Mouse (Mus musculus): Measurements from ENCODE around the gene Vps51.

Gene Vps51

DNA sequence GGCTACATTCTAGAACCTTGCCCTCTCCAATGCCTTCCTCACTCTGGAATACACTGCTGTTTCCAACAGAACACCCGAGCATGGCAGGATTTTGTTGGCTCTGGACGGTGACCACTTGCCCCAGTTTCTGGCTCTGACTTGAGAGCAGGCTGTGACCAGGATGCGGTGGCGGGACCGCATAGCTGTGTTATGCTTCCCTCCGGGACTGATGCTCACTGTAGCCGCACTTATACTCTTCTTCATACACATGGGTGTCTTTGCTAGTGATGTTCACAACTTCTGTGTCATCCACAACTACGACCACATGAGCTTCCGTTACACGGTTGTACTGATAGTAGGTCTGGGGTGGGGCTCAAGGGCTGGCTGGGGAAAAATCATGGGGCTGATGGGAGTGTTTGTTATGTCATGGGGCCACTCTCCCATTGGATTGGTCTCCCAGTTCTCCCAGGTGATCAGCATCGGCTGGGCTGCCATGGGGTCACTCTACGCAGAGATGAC is 3.0 kb upstream of the Vps51 start, which contains the start of gene Tmem262:
Tmem262 (plus strand) TSS at position 51 of the 498 bp plus-strand sequence.
- DNase-seq (ENCODE audit: low spot score in 2 of 2), result no peak

DNA sequence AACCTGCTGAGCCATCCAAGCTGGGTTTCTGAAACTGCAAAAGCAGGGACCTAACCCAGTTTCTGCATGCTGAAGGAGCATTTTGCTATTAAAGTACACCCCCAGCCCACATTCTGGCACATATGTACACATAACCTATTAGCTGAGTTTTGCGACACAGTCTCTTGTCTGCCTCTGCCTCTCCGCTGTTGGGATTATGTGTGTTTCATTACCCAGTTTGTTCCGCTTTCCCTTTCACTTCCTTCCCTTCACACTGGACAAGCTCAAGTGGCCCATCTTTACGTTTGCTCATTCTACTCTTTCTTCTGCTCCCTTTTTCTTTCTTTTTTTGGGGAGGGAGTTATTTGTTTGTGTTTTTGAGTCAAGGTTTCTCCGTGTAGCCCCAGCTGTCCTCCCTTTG is 3.1 kb downstream of the Vps51 start:
- DNase-seq (ENCODE audit: low spot score in 2 of 2), result no peak

DNA sequence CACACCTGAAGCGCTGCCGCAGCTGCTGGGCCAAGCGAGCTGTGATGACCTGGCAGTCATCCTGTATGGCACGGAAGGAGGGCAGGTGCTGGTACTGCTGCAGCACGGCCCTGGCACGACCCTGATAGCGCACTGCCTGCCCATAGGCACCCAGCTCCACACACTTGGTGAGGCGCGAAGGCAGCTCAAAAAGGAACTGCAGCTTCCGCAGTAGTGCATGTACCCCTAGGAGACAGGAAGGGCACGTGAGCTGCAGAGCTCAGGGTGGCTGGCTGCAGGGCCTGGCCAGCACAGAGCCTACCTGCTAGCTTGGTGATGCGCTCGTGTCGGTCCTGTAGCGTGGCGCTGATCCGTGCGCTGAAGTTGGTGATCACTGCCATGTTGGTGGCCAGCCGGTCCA is 5.8 kb downstream of the Vps51 start:
- no peak for DNase-seq (ENCODE audit: low spot score in 2 of 2)

DNA sequence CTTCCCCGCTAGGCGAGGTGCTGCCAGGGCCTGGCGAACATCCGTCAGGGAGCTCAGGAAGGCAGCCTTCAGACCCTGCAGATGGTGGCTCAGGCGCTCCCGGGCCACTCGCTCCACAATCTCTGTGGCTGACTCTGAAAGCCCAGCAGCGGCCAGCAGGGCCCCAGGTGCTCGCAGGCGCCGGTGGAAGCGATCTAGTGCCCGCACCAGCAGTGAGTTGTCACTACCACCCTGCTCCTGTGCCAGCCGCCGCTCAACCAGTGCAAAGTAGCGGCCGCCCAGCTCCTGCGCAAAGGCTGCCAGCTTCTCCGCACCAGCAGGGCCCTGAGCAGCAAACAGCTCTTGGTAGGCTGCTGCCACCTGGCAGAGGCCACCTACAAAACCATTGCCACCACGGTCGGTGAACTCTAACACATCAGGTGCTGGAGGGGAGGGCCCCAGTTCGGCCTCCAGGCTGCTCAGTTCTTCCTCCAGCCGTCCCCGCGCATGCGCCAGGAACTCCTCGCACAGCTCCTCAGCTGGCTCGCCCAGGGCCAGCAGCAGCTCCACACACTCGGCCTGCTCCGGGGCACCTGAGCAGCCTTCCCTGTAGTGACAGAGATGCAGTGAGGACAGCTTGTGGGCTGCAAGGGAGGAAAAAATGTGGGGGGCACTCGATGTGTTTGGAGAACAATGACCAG is 6.3 kb downstream of the Vps51 start:
- DNase-seq (ENCODE audit: low spot score in 2 of 2), result no peak

DNA sequence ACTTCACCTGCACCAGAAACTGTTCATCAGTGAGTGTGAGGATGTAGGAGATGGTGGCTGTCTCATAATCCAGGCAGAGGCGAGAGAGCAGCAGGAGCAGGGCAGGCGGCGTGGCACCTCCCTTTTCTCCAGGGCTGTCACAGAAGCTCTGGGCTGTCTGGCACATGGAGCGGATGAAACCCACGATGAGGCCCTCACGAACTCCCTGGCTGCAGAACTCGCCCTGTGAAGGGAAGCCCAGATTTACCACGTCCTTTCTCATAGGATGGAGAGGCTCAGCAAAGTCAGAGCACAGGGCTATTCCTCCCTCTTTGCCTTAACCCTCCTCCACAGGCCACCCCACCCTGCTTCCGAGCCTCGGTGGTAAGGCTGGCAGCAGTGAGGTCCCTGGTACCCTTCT is 7.2 kb downstream of the Vps51 start:
- no peak for DNase-seq (ENCODE audit: low spot score in 2 of 2)

DNA sequence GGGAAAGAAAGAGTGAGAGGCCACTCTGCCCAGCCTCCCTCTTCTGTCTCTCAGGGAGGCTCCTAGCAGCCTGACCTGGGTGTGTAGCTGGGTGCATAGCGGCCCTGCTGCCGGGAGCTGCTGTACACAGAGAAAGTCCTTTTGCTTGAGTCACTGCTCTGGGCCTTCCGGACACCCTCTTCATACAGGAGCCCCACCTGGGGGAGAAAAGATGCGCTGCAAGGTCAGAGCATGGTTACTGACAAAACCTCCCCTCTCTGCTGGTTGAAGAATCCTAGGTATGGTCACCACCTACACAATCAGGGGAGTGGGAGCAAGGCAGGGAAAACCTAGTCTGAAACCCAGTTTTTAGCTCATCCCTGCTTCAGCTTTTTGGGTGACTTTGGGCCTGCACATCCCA is 8.1 kb downstream of the Vps51 start:
- no peak for DNase-seq (ENCODE audit: low spot score in 2 of 2)

DNA sequence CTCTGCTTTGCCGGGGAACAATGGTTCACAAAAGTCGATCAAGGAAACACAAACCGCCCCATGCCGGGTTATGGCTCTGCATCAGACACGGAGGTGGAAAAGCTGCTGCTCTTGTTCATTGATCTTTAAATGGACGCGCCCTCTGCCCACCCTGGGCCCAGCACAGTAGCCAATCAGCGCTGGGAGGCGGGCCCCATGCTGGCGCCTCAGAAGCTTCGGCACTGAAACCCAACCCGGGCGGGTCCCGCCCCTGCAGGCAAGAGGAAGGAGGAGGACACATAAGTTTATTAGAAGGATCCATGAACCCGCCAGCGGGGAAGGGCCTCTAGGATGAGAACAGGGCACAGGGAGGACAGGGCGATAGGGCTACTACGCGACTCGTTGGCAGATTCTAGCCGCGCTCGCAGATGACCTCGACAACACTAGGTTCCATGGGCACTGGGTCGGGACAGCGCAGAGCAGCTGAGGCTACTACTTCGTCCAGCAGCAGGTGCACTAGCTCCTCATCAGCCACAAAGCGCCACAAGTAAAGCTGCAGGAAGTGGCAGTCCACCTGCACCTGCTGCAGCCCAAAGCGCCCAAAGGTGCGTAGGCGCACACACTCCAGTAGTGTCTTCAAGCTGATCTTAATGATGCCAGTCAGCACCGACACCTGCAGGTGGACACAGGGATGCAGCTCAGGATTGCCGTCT is 9.2 kb downstream of the Vps51 start, which contains the start of gene Tm7sf2:
Tm7sf2 (minus strand) TSS at position 650 of the 692 bp plus-strand sequence.
- DNase-seq (ENCODE audit: low spot score in 2 of 2), result peak; percentile 88 to 90

DNA sequence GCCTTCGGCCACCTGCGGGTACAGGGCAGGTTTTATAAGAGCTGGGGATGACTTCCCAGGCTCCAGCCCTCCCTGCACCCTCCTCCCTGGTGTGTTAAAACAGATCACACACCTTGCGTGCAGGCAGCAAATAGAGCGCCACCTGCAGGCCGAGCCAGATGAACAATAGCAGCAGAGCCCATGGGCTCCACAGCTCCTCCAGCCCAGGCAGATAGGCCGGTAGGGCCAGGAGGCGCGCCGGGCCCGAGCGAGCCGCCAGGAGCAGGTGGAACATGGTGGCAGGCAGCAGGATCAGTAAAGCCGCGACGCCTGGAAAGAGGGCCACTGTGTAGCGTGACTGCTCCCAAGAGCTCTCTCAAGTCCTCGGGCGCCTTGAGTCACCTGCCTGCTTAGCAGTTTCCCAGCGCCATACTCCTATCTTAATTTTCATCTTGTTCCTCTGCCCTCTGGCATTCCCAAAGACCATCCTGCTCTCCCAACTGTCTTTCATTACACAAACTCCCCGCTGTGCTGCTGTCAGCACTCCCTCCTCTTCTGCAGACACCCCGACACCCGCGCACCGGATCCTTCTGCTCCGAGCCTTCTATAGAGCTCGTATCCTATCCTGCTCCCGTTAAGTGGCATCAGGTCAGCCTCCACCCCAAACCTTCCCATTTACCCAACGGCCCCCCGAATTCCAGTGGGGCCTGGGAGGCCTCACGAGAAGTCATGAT is 9.9 kb downstream of the Vps51 start:
- peak; percentile 73 to 83 for DNase-seq (ENCODE audit: low spot score in 2 of 2)

DNA sequence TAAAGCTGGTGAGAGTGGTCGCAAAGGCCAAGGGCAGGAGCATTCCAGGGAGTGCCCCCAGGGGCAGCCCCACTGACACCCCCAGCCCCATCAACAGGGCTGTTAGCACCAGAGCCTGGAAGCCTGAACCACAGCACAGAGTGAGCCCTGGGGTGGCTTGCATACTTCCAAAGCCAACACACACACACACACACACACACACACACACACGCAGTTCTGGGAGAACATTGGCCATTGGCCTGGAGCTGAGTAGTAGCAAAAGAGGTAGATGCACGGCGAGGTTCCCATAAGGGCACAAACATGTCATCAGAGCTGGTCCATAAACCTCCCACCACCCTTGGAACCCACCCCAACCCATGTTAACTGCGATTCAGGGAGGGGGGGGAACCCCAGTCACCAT is 10.5 kb downstream of the Vps51 start:
- no peak for DNase-seq (ENCODE audit: low spot score in 2 of 2)

DNA sequence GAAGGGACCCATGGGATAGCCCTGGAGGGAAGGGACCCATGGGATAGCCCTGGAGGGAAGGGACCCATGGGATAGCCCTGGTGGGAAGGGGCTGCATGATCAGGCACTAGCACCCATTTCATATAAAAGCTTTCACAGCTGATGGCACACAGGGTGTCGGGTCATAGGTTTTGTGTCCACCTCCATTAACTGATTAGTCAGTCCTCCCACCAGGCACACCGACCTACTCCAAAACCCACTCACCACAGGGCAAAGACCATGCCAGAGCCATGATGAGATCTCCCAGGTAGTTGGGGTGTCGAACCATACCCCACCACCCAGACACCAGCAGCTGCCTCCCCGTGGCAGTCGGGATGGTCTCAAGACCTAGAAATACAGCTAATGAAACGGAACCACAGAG is 13.9 kb downstream of the Vps51 start:
- DNase-seq (ENCODE audit: low spot score in 2 of 2), result no peak

DNA sequence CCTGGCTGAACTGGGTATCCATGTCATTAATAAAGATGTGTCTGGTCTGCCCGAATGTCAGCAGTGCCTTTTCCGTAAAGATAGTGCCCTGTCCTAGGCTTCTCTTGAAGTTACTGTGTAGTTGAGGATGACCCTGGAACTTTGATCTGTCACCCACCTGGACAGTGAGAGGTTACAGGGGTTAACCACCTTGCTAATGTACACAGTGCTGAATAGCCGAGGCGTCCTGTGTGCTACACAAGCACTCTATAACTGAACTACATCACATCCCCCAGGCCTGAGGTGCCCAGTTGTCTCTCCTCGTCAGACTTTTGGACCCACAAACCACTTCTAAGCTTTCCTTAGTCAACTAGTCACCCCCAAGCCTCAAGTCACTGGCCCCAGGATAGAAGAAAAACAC is 14.6 kb downstream of the Vps51 start:
- no peak for DNase-seq (ENCODE audit: low spot score in 2 of 2)

DNA sequence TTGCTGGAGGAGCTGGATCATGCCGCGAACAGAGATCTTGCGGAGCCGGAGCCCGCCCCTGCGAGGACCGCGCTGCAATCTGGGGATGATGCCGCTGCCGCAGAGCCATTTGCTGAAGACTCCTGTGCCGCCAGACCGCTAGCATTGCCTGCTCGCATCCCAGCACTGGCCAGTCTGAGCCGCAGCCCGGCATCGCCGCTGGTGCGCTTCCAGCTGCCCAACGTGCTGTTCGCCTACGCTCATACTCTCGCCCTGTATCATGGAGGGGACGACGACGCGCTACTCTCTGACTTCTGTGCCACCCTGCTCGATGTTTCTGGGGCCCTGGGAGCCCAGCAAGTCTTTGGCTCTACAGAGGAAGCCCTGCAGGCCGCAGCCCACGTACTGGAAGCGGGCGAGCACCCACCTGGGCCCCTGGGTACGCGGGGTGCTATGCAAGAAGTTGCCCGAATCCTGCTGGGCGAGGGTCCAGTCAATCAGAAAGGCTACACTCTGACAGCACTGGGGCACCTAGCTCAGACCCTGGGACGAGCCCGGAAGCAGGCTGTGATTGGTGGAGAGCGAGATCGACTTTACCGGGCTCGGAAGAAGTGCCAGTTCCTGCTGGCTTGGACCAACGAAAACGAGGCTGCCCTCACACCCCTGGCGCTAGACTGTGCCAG is 15.3 kb downstream of the Vps51 start:
- DNase-seq (ENCODE audit: low spot score in 2 of 2), result peak in 1 of 2 experiments; percentile 53

DNA sequence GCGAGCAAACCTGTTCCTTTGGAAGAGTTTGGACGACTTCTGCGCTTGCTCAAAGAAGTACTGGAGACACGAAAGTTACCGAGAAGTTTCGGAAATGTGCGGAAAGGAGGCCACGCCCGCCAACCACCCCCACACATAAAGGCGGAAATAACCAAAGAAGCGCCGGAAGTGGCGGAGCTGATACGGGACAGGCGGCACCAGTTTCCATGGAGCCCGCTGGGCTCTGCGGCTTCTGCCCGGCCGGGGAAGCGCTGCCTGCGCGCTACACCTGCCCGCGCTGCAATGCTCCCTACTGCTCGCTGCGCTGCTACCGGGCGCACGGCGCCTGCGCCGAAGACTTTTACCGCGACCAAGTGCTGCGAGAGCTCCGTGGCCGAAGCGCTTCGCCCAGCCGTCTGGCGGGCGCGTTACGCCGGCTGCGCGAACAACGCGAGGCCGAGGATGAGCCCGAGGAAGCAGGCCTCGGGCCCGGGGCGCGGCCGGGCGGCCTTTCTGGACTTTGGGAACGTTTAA is 16.0 kb downstream of the Vps51 start, which contains the start of gene Znhit2:
Znhit2 (plus strand) TSS at position 172 of the 513 bp plus-strand sequence.
- peak; percentile 91 to 93 for DNase-seq (ENCODE audit: low spot score in 2 of 2)

DNA sequence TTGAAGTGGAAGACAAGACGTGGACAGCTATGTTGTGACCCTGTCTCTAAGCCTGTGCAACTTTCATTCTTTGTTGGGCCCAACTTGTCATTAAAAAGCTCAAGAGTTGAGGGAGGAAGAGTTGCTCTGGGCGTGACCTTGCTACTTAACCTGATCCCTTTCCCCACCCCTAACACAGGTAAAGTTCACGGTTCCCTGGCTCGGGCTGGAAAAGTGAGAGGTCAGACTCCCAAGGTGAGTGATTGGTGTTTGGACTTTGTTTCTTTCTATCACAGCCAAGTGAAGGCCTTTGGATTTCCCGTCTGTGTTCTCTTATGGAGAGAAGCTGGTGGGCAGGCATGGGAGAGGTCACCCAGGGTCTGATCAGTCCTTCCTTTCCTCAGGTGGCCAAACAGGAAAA is 18.1 kb downstream of the Vps51 start:
- no peak for DNase-seq (ENCODE audit: low spot score in 2 of 2)

DNA sequence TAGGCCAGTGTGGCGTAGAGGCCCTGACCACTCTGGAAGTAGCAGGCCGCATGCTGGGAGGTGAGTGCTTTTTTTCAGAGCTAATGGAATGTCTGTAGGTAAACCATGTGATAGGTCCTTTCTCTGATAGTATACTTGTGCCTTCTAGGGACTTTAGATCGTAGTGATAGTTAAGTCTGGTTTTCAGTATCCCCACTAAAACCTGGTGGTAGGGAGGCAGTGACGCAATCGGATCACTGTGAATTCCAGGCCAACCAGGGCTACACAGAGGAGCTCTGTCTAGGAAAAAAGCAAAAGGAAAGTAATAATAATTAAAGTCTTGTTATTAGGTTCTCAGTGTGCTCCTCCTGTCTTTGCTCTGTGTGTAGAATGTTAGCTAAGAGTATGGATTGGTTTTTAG is 18.5 kb downstream of the Vps51 start:
- DNase-seq (ENCODE audit: low spot score in 2 of 2), result no peak

DNA sequence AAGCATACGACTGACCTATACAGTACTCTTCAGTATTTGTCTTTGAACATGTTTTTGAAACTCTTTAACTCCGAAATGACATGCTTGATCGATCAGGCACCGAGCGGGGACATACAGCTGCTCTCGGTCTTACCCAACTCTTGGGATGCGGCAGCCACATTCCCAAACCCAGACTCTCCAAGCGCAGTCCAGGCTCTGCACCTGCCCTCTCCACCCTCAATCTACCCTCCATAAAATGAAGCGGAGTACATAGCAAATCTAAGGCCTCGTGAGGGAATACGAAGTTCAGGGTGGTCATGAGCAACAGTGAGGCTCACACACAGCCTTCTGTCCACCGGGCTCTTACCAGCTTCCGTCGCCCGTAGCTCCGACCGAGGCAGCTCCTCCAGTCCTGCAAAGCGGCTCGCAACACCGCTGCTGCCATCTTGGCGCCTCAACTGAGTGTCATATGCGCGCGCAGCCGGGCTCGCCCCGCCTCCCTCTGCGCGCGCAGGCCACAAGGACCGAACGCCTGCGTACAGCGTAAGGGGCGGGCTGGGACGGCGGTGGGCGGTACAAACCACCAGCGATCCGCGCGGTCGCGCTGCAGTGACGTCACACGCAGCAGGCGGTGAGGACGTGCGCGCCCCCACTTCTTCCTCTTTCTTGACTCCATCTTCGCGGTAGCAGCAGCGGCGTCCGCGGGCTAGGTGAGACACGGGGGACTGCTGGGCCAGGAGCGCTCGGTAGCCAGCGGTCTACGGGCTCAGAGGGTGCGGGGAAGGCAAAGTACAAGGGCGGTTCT is 19.5 kb downstream of the Vps51 start, which contains the start of the genes Mrpl49 and Fau:
Mrpl49 (minus strand) TSS at position 473 of the 784 bp plus-strand sequence.
Fau (plus strand) TSS at position 532 of the 784 bp plus-strand sequence.
- DNase-seq (ENCODE audit: low spot score in 2 of 2), result peak; percentile 98 to 99

DNA sequence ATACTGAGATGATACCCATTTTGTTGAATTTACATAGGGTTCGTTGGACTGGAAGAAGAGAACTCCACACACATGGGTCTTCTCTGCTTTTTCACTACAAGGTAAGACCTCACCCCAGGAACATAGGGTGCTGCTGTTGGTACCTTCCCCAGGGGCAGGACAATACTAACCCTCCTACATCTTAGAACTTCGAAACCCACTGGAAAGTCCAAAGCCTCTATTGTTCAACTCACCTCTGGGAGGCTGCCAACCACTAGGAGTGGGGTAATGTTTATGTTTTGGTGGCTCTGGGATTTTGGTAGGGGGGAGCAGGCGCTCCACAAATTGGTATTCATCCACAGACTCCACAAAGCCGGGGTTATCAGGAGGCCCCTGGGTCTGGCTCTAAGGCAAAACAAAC is 20.3 kb downstream of the Vps51 start:
- DNase-seq (ENCODE audit: low spot score in 2 of 2), result no peak

DNA sequence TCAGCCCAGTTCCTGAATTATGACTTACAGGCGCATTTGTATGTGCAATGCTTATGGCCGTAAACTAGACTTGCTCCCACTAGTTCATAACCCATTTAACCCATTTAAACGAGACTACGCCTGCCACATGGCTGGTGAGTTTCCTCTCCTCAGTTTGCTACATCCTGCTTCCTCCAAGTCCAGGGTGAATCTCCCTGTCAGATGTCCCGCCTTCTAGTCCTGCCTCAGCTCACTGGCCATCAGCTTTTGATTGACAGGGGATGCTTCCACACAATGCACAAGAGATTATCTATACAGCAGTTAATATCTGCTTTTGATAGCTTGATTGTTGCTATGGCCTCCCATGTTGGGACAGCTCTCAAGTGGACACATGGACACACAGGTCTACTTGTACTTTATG is 22.7 kb downstream of the Vps51 start:
- DNase-seq (ENCODE audit: low spot score in 2 of 2), result no peak

DNA sequence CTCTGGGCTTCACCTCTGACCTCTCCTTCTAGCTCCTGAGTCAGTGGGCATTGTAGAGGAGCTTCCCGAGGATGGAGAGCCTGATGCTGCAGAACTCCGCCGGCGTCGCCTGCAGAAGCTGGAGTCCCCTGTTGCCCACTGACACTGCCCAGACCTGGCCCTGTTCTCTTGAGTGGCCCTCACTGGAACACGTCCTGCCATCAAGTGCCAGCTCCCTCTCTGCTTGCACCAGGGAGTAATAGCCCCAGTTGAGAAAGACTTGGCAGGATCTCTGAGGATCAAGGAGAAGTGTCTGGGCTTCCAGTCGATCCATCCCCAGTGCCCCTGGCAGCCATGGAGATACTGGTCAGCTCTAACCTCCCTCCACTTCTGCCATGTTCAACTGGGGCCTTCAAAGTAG is 24.5 kb downstream of the Vps51 start:
- DNase-seq (ENCODE audit: low spot score in 2 of 2), result no peak

DNA sequence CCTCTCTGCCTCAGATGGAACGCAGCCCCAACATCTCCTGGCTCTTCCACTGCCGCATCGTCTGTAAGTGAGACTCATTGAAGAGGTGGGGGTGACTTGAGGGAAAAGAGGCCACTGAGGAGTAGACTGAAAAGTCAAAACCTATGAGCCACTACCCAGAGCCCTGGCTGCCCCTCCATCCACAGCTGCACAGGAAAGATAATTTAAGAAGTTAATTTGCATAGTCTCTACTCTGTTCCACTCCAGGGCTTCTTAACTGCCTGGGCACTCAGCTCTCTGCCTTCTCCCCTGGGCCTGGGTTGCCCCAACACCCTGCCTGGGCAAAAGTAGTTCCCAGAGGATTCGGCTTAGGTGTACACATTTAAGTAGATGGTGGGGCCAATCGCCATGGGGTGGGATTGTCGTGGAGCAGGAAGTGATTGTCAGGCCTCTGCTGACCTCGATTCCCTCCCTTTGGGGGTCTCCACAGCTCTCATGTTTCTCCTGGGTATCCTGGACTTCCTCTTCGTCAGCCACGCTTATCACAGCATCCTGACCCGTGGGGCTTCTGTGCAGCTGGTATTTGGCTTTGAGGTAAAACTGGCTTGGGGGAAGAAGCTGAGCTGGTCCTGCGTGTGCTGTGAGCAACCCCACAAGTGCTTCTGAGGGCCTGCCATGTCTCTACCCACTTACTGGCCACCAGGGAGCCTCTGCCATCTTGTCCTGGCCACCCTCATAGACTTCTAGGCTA is 28.2 kb downstream of the Vps51 start:
- no peak for DNase-seq (ENCODE audit: low spot score in 2 of 2)
